Mouse (Mus musculus): ENCODE results near the gene Rsph9.

GRCm38 (mm10) chr17:46108286-46108685 is 35.7 kb downstream of the Rsph9 start:
- TF ChIP-seq CTCF (IDR thresholded peaks at IDR 0.05; ENCODE audit: insufficient read depth, low read depth, low read length), result no peak
- TF ChIP-seq POLR2A (IDR thresholded peaks at IDR 0.05; ENCODE audit: insufficient read depth, low read depth, low read length), result no peak

Measured in olfactory bulb, adult 2 months (tissue).